Mouse (Mus musculus) intestine, embryonic 14.5 days (tissue): ENCODE data around the gene Hpgd. TPM values are rescaled to one million over a fixed set of nuclear protein-coding genes. Genes with fewer than 3 reads are reported as not detected.
"Not testable (repeated sequence)": the region's sequence is repeated elsewhere in the genome, so short reads cannot be mapped to it uniquely, and the experiment has no call there.

ENCODE experiments used
- ATAC-seq: fragments of 200-750 bp; cut with Nextera tagmentation; replicated peaks from 2 replicates; pipeline ENCODE4 v1.8.0; 2017; ENCODE audit warnings: low read depth, moderate number of reproducible peaks, moderate TSS enrichment, moderate library complexity; ENCODE audit not compliant: low FRiP score, low TSS enrichment
- DNase-seq: peaks from one replicate; pipeline ENCODE4 v3.0.0-alpha.2; 2018; ENCODE audit warnings: low spot score
- H3K27ac ChIP-seq: fragments of 300-500 bp; sonication (generic); 2 replicates; pipeline ENCODE4 v1.5.1; 2014; ENCODE audit warnings: low read depth, mild to moderate bottlenecking, control low read depth
- H3K27me3 ChIP-seq: fragments of 300-500 bp; sonication (generic); replicated peaks from 2 replicates; pipeline ENCODE4 v1.6.1; 2014; ENCODE audit warnings: low read length, control low read depth; ENCODE audit not compliant: control insufficient read depth, insufficient read depth
- H3K36me3 ChIP-seq: fragments of 300-500 bp; sonication (generic); 2 replicates; pipeline ENCODE4 v1.6.1; 2014; ENCODE audit warnings: low read length, control low read depth; ENCODE audit not compliant: control insufficient read depth, insufficient read depth
- H3K4me1 ChIP-seq: fragments of 300-500 bp; sonication (generic); replicated peaks from 2 replicates; pipeline ENCODE4 v1.6.1; 2014; ENCODE audit warnings: low read length, control low read depth, mixed read lengths; ENCODE audit not compliant: control insufficient read depth, insufficient read depth
- H3K4me2 ChIP-seq: fragments of 300-500 bp; sonication (generic); 2 replicates; pipeline ENCODE4 v1.6.1; 2014; ENCODE audit warnings: low read length
- H3K4me3 ChIP-seq: fragments of 300-500 bp; sonication (generic); 2 replicates; pipeline ENCODE4 v1.5.1; 2014; ENCODE audit warnings: low read depth, low read length, control low read depth, mixed read lengths
- H3K9ac ChIP-seq: fragments of 300-500 bp; sonication (generic); 2 replicates; pipeline ENCODE4 v1.6.1; 2014; ENCODE audit warnings: mild to moderate bottlenecking, low read length
- H3K9me3 ChIP-seq: fragments of 300-500 bp; sonication (generic); 2 replicates; pipeline ENCODE4 v1.6.1; 2016; ENCODE audit warnings: low read length, control low read depth; ENCODE audit not compliant: control insufficient read depth
- WGBS: fragments of 180-500 bp; shearing (Covaris S2); extraction: QIAGEN DNeasy Blood & Tissue Kit; methylation state at CpG from one replicate; pipeline ENCODE4 v1.1.7; 2014; 5-methylcytosine and 5-hydroxymethylcytosine counted together
- polyA plus RNA-seq: library from polyadenylated mRNA; unstranded; fragments of >200 nt; fragmentation: Nextera tagmentation; extraction: Ambion mirVana; gene quantifications from 2 replicates; pipeline ENCODE4 v1.2.1, GENCODE M21; 2014

Gene Hpgd
- 32.7 and 34.0 TPM in 2 replicates for polyA plus RNA-seq

- Histone ChIP-seq H3K9me3 (no peaks in the 10 kb centered on the region), H3K27ac (peak within 1 kb of the TSS; percentile 54; the same call in 1 of the 2 replicates), H3K27me3 (no peaks in the 10 kb centered on the region), H3K9ac (peak within 1 kb of the TSS; percentile 60), H3K4me1 (peaks cover 17% of the 10 kb centered on the region), H3K4me2 (peak within 1 kb of the TSS; percentile 76), H3K36me3 (no peaks in the 10 kb centered on the region), H3K4me3 (peak within 1 kb of the TSS; percentile 67)
- peak; percentile 83 for DNase-seq
- peak; percentile 94 for ATAC-seq
- WGBS = under 1% methylated on average over 33 of the region's 33 CpGs
Measured at GRCm38 (mm10) chr8:56294373-56294877, at the start of gene Hpgd. Gene Hpgd, plus strand, starts transcription at chr8:56294585.

- not testable (repeated sequence) for ATAC-seq, H3K4me2 ChIP-seq, H3K4me3 ChIP-seq, H3K27ac ChIP-seq, DNase-seq, H3K9ac ChIP-seq, H3K27me3 ChIP-seq, H3K4me1 ChIP-seq, H3K9me3 ChIP-seq, H3K36me3 ChIP-seq
- WGBS = 79% methylated on average over 3 of the region's 3 CpGs
Measured at GRCm38 (mm10) chr8:56251728-56252127, 42.7 kb upstream of the Hpgd start.

GRCm38 (mm10) chr8:56252314-56252713, 42.1 kb upstream of the Hpgd start:
- Histone ChIP-seq H3K27me3 (no peaks in the 10 kb centered on the region), H3K9ac (no peak overlapping the region), H3K9me3 (no peaks in the 10 kb centered on the region), H3K4me1 (no peaks in the 10 kb centered on the region), H3K36me3 (no peaks in the 10 kb centered on the region), H3K4me3 (no peak overlapping the region), H3K27ac (no peak overlapping the region), H3K4me2 (no peak overlapping the region)
- 68% methylated on average over 1 of the region's 1 CpGs for WGBS
- ATAC-seq (no peak), DNase-seq (no peak)

- ATAC-seq = no peak
- Histone ChIP-seq H3K9ac (no peak overlapping the region), H3K9me3 (no peaks in the 10 kb centered on the region), H3K4me1 (no peaks in the 10 kb centered on the region), H3K27me3 (no peaks in the 10 kb centered on the region), H3K4me3 (no peak overlapping the region), H3K4me2 (no peak overlapping the region), H3K36me3 (no peaks in the 10 kb centered on the region), H3K27ac (no peak overlapping the region)
- no peak for DNase-seq
- WGBS = 83% methylated on average over 1 of the region's 1 CpGs
Measured at GRCm38 (mm10) chr8:56261190-56261589, 33.2 kb upstream of the Hpgd start.

- Histone ChIP-seq H3K9ac (no peak overlapping the region), H3K27me3 (no peaks in the 10 kb centered on the region), H3K27ac (no peak overlapping the region), H3K4me3 (no peak overlapping the region), H3K4me2 (no peak overlapping the region), H3K36me3 (no peaks in the 10 kb centered on the region), H3K4me1 (peaks cover 6% of the 10 kb centered on the region; the same call in 1 of the 2 replicates), H3K9me3 (no peaks in the 10 kb centered on the region)
- 45% methylated on average over 10 of the region's 10 CpGs for WGBS
- DNase-seq (no peak), ATAC-seq (no peak)
Measured at GRCm38 (mm10) chr8:56269687-56270663, 24.4 kb upstream of the Hpgd start.

GRCm38 (mm10) chr8:56272934-56273333, 21.5 kb upstream of the Hpgd start:
- 80% methylated on average over 1 of the region's 1 CpGs for WGBS

GRCm38 (mm10) chr8:56275316-56275715, 19.1 kb upstream of the Hpgd start:
- H3K27ac ChIP-seq = no peak overlapping the region
- no peaks in the 10 kb centered on the region for H3K36me3 ChIP-seq
- no peaks in the 10 kb centered on the region for H3K9me3 ChIP-seq
- no peaks in the 10 kb centered on the region for H3K27me3 ChIP-seq
- H3K9ac ChIP-seq = no peak overlapping the region
- H3K4me2 ChIP-seq = no peak overlapping the region
- H3K4me3 ChIP-seq = no peak overlapping the region
- ATAC-seq (no peak), DNase-seq (no peak)
- H3K4me1 ChIP-seq = peaks cover 3% of the 10 kb centered on the region; the same call in 1 of the 2 replicates

More at GRCm38 (mm10) chr8:56272934-56273333, 21.5 kb upstream of the Hpgd start:
- H3K27ac ChIP-seq = no peak overlapping the region
- no peaks in the 10 kb centered on the region for H3K9me3 ChIP-seq
- H3K27me3 ChIP-seq = no peaks in the 10 kb centered on the region
- H3K4me3 ChIP-seq = no peak overlapping the region
- ATAC-seq (no peak), DNase-seq (no peak)
- H3K4me2 ChIP-seq = no peak overlapping the region
- H3K9ac ChIP-seq = no peak overlapping the region
- H3K4me1 ChIP-seq = peaks cover 6% of the 10 kb centered on the region; the same call in 1 of the 2 replicates
- no peaks in the 10 kb centered on the region for H3K36me3 ChIP-seq

GRCm38 (mm10) chr8:56277810-56278528, 16.4 kb upstream of the Hpgd start:
- Histone ChIP-seq H3K36me3 (no peaks in the 10 kb centered on the region), H3K9me3 (no peaks in the 10 kb centered on the region), H3K9ac (no peak overlapping the region), H3K27ac (no peak overlapping the region), H3K27me3 (no peaks in the 10 kb centered on the region), H3K4me2 (no peak overlapping the region), H3K4me3 (no peak overlapping the region), H3K4me1 (no peaks in the 10 kb centered on the region)
- ATAC-seq (0 out of 2 replicates have a peak, but pooled peaks have one; percentile 12), DNase-seq (no peak)
- WGBS = 88% methylated on average over 7 of the region's 9 CpGs
